ENCODE assay signal across 25 mouse cellular contexts in genomic region chr2:146753988-146754387, GRCm38 (mm10).
DNase-seq lines count a peak whose midpoint lies in the region; ATAC-seq and TF ChIP-seq lines count a peak whose summit lies in the region.
"Had no signal": no experiment of that assay in that cellular context is flagged by ENCODE, and none has a peak within 500 bp of the region (broad histone marks: within the 10 kb centered on the region; RNA-seq: fewer than 3 reads in every experiment).

No protein-coding gene starts in this region.

- no peak overlapping the region for H3K4me2 ChIP-seq in embryonic facial prominence, embryonic 14.5 days (ENCODE audit: low read depth, low read length)
- H3K4me2 ChIP-seq in forebrain, embryonic 13.5 days = no peak overlapping the region
- H3K4me2 ChIP-seq in forebrain, postnatal 0 days (ENCODE audit: low read depth) = no peak overlapping the region
- no peak overlapping the region for H3K4me2 ChIP-seq in midbrain, embryonic 12.5 days (replicated peaks)
- H3K4me2 ChIP-seq: embryonic facial prominence, embryonic 12.5 days; embryonic facial prominence, embryonic 15.5 days had no signal

- DNase-seq in embryonic facial prominence, embryonic 14.5 days (ENCODE audit: low spot score) = no peak
- no peak for DNase-seq in embryonic facial prominence, embryonic 10.5 days (ENCODE audit: low spot score)
- no peak for DNase-seq in forebrain, postnatal 0 days
- no peak for DNase-seq in midbrain, embryonic 10.5 days (ENCODE audit: low spot score)
- DNase-seq: adrenal gland, adult 8-10 months; adrenal gland, postnatal 14 days; adrenal gland, postnatal 36 days; B cell, adult 2 months; cerebellum, adult 11 months; cerebellum, adult 18-20 months; cerebellum, adult 8-10 months; cerebellum, adult 9-11 months; cerebellum, postnatal 14 days; cerebellum, postnatal 36 days; embryo, embryonic 11 days had no signal

- ATAC-seq in embryonic facial prominence, embryonic 14.5 days (ENCODE audit: low read depth) = peak; percentile 60; the same call in 1 of the 2 replicates
- peak; percentile 50; the same call in 1 of the 2 replicates for ATAC-seq in forebrain, embryonic 13.5 days
- no peak for ATAC-seq in forebrain, postnatal 0 days
- peak; percentile 58; the same call in 1 of the 2 replicates for ATAC-seq in midbrain, embryonic 12.5 days (ENCODE audit: low FRiP score, low read depth)
- ATAC-seq: activated CD4-positive, CD25-positive, alpha-beta regulatory T cell, adult 4 months; CD4-positive, CD25-positive, alpha-beta regulatory T cell, adult 4 months; Patski had no signal

- no peaks in the 10 kb centered on the region for H3K4me1 ChIP-seq in embryonic facial prominence, embryonic 14.5 days (ENCODE audit: control insufficient read depth, insufficient read depth, low read length)
- H3K4me1 ChIP-seq in embryonic facial prominence, embryonic 10.5 days = no peaks in the 10 kb centered on the region
- no peaks in the 10 kb centered on the region for H3K4me1 ChIP-seq in forebrain, embryonic 13.5 days
- no peaks in the 10 kb centered on the region for H3K4me1 ChIP-seq in forebrain, postnatal 0 days (ENCODE audit: insufficient read depth)
- H3K4me1 ChIP-seq in midbrain, embryonic 12.5 days = peaks cover 3% of the 10 kb centered on the region; the same call in 1 of the 2 replicates
- no peaks in the 10 kb centered on the region for H3K4me1 ChIP-seq in midbrain, embryonic 10.5 days
- H3K4me1 ChIP-seq: embryonic facial prominence, embryonic 12.5 days; embryonic facial prominence, embryonic 15.5 days had no signal

- 40% methylated on average over 2 of the region's 2 CpGs for WGBS in embryonic facial prominence, embryonic 14.5 days
- 52% methylated on average over 2 of the region's 2 CpGs for WGBS in embryonic facial prominence, embryonic 10.5 days
- 33% methylated on average over 2 of the region's 2 CpGs for WGBS in forebrain, embryonic 13.5 days
- 44% methylated on average over 2 of the region's 2 CpGs for WGBS in forebrain, postnatal 0 days
- 54% methylated on average over 2 of the region's 2 CpGs for WGBS in midbrain, embryonic 12.5 days
- WGBS in midbrain, embryonic 10.5 days = 53% methylated on average over 2 of the region's 2 CpGs

- no peaks in the 10 kb centered on the region for H3K9me3 ChIP-seq in embryonic facial prominence, embryonic 14.5 days (ENCODE audit: control insufficient read depth, low read length)
- H3K9me3 ChIP-seq in embryonic facial prominence, embryonic 10.5 days = no peaks in the 10 kb centered on the region
- H3K9me3 ChIP-seq in forebrain, embryonic 13.5 days (replicated peaks) = no peaks in the 10 kb centered on the region
- H3K9me3 ChIP-seq in forebrain, postnatal 0 days (ENCODE audit: low read length) = no peaks in the 10 kb centered on the region
- H3K9me3 ChIP-seq in midbrain, embryonic 12.5 days = no peaks in the 10 kb centered on the region
- H3K9me3 ChIP-seq in midbrain, embryonic 10.5 days (replicated peaks) = no peaks in the 10 kb centered on the region
- H3K9me3 ChIP-seq: embryonic facial prominence, embryonic 12.5 days; embryonic facial prominence, embryonic 15.5 days; G1E had no signal

- no peak overlapping the region for H3K4me3 ChIP-seq in embryonic facial prominence, embryonic 14.5 days (ENCODE audit: low read depth, low read length)
- H3K4me3 ChIP-seq in embryonic facial prominence, embryonic 10.5 days = no peak overlapping the region
- H3K4me3 ChIP-seq in forebrain, embryonic 13.5 days = no peak overlapping the region
- no peak overlapping the region for H3K4me3 ChIP-seq in forebrain, postnatal 0 days (ENCODE audit: low read depth, low read length)
- no peak overlapping the region for H3K4me3 ChIP-seq in midbrain, embryonic 12.5 days
- no peak overlapping the region for H3K4me3 ChIP-seq in midbrain, embryonic 10.5 days
- H3K4me3 ChIP-seq: embryonic facial prominence, embryonic 12.5 days; embryonic facial prominence, embryonic 15.5 days; erythroblast, embryonic 14.5 days had no signal

- no peak overlapping the region for H3K27ac ChIP-seq in embryonic facial prominence, embryonic 14.5 days (replicated peaks; ENCODE audit: low read depth, low read length)
- no peak overlapping the region for H3K27ac ChIP-seq in embryonic facial prominence, embryonic 10.5 days (replicated peaks)
- no peak overlapping the region for H3K27ac ChIP-seq in forebrain, embryonic 13.5 days
- H3K27ac ChIP-seq in forebrain, postnatal 0 days (ENCODE audit: low read depth, low read length) = no peak overlapping the region
- H3K27ac ChIP-seq in midbrain, embryonic 12.5 days (replicated peaks) = no peak overlapping the region
- no peak overlapping the region for H3K27ac ChIP-seq in midbrain, embryonic 10.5 days (replicated peaks)
- H3K27ac ChIP-seq: embryonic facial prominence, embryonic 12.5 days; embryonic facial prominence, embryonic 15.5 days had no signal

- H3K9ac ChIP-seq in embryonic facial prominence, embryonic 14.5 days (ENCODE audit: low read depth, low read length) = no peak overlapping the region
- H3K9ac ChIP-seq in forebrain, embryonic 13.5 days = no peak overlapping the region
- H3K9ac ChIP-seq in forebrain, postnatal 0 days = no peak overlapping the region
- H3K9ac ChIP-seq in midbrain, embryonic 12.5 days (replicated peaks) = no peak overlapping the region
- H3K9ac ChIP-seq: embryonic facial prominence, embryonic 12.5 days; embryonic facial prominence, embryonic 15.5 days had no signal

- H3K36me3 ChIP-seq in embryonic facial prominence, embryonic 14.5 days (ENCODE audit: control insufficient read depth, insufficient read depth, low read length) = no peaks in the 10 kb centered on the region
- H3K36me3 ChIP-seq in embryonic facial prominence, embryonic 10.5 days (replicated peaks) = no peaks in the 10 kb centered on the region
- no peaks in the 10 kb centered on the region for H3K36me3 ChIP-seq in forebrain, embryonic 13.5 days (ENCODE audit: poor library complexity, severe bottlenecking)
- H3K36me3 ChIP-seq in forebrain, postnatal 0 days (ENCODE audit: insufficient read depth) = no peaks in the 10 kb centered on the region
- H3K36me3 ChIP-seq in midbrain, embryonic 12.5 days = no peaks in the 10 kb centered on the region
- no peaks in the 10 kb centered on the region for H3K36me3 ChIP-seq in midbrain, embryonic 10.5 days
- H3K36me3 ChIP-seq: embryonic facial prominence, embryonic 12.5 days; embryonic facial prominence, embryonic 15.5 days; G1E had no signal

- no peaks in the 10 kb centered on the region for H3K27me3 ChIP-seq in embryonic facial prominence, embryonic 14.5 days (replicated peaks; ENCODE audit: control insufficient read depth, insufficient read depth, low read length)
- no peaks in the 10 kb centered on the region for H3K27me3 ChIP-seq in embryonic facial prominence, embryonic 10.5 days (replicated peaks; ENCODE audit: low read depth, poor library complexity, severe bottlenecking)
- H3K27me3 ChIP-seq in forebrain, embryonic 13.5 days = no peaks in the 10 kb centered on the region
- H3K27me3 ChIP-seq in forebrain, postnatal 0 days (ENCODE audit: insufficient read depth, low read length) = no peaks in the 10 kb centered on the region
- H3K27me3 ChIP-seq in midbrain, embryonic 12.5 days = peaks cover 11% of the 10 kb centered on the region; the same call in 1 of the 2 replicates
- no peaks in the 10 kb centered on the region for H3K27me3 ChIP-seq in midbrain, embryonic 10.5 days (ENCODE audit: low read depth, poor library complexity, severe bottlenecking)
- H3K27me3 ChIP-seq: CH12.LX; embryonic facial prominence, embryonic 12.5 days; embryonic facial prominence, embryonic 15.5 days; Patski had no signal

- no peak for TF ChIP-seq CTCF in forebrain, postnatal 0 days (IDR thresholded peaks at IDR 0.05; ENCODE audit: low read depth)
